ENCODE assay signal across 9 mouse cellular contexts in genomic region chr15:82967947-82968346, GRCm38 (mm10). TPM values are rescaled to one million over a fixed set of nuclear protein-coding genes. Genes with fewer than 3 reads are reported as not detected.
DNase-seq lines count a peak whose midpoint lies in the region; ATAC-seq and TF ChIP-seq lines count a peak whose summit lies in the region.
"Had no signal": no experiment of that assay in that cellular context is flagged by ENCODE, and none has a peak within 500 bp of the region (broad histone marks: within the 10 kb centered on the region; RNA-seq: fewer than 3 reads in every experiment).

No protein-coding gene starts in this region.

- H3K36me3 ChIP-seq in heart, postnatal 0 days (replicated peaks; ENCODE audit: control insufficient read depth, insufficient read depth, low read length), result no peaks in the 10 kb centered on the region
- no peaks in the 10 kb centered on the region for H3K36me3 ChIP-seq in embryonic facial prominence, embryonic 10.5 days (replicated peaks)
- H3K36me3 ChIP-seq in hindbrain, embryonic 12.5 days, result no peaks in the 10 kb centered on the region
- no peaks in the 10 kb centered on the region for H3K36me3 ChIP-seq in midbrain, embryonic 14.5 days (ENCODE audit: control insufficient read depth, insufficient read depth, low read length)

- H3K4me1 ChIP-seq in heart, postnatal 0 days (ENCODE audit: control insufficient read depth, insufficient read depth), result peaks cover 10% of the 10 kb centered on the region
- H3K4me1 ChIP-seq in embryonic facial prominence, embryonic 10.5 days, result peaks cover 39% of the 10 kb centered on the region
- H3K4me1 ChIP-seq in hindbrain, embryonic 12.5 days, result peaks cover 39% of the 10 kb centered on the region
- peaks cover 26% of the 10 kb centered on the region for H3K4me1 ChIP-seq in midbrain, embryonic 14.5 days (ENCODE audit: control insufficient read depth, insufficient read depth, low read length)

- H3K9me3 ChIP-seq in heart, postnatal 0 days (replicated peaks; ENCODE audit: control insufficient read depth, low read length), result no peaks in the 10 kb centered on the region
- no peaks in the 10 kb centered on the region for H3K9me3 ChIP-seq in embryonic facial prominence, embryonic 10.5 days
- no peaks in the 10 kb centered on the region for H3K9me3 ChIP-seq in hindbrain, embryonic 12.5 days (replicated peaks)
- H3K9me3 ChIP-seq in midbrain, embryonic 14.5 days (ENCODE audit: control insufficient read depth, low read length), result no peaks in the 10 kb centered on the region

- TF ChIP-seq EP300 in heart, postnatal 0 days (IDR thresholded peaks at IDR 0.05; ENCODE audit: low read depth), result no peak

- TF ChIP-seq CTCF in heart, postnatal 0 days (IDR thresholded peaks at IDR 0.05; ENCODE audit: low read depth), result no peak

- 57% methylated on average over 6 of the region's 6 CpGs for WGBS in heart, postnatal 0 days
- WGBS in embryonic facial prominence, embryonic 10.5 days, result 27% methylated on average over 6 of the region's 6 CpGs
- WGBS in hindbrain, embryonic 12.5 days, result 26% methylated on average over 6 of the region's 6 CpGs
- WGBS in midbrain, embryonic 14.5 days, result 27% methylated on average over 6 of the region's 6 CpGs

- H3K4me2 ChIP-seq in heart, postnatal 0 days (ENCODE audit: low read depth, low read length), result peak overlapping the region; percentile 31; the same call in 1 of the 2 replicates
- H3K4me2 ChIP-seq in hindbrain, embryonic 12.5 days (replicated peaks), result peak overlapping the region; percentile 45
- H3K4me2 ChIP-seq in midbrain, embryonic 14.5 days (ENCODE audit: low read length), result peak overlapping the region; percentile 46

- H3K9ac ChIP-seq in heart, postnatal 0 days (replicated peaks; ENCODE audit: low read depth, low read length), result 0 out of 2 replicates have a peak overlapping the region, but pooled peaks have one; percentile 28
- H3K9ac ChIP-seq in hindbrain, embryonic 12.5 days, result peak overlapping the region; percentile 42; the same call in 1 of the 2 replicates
- H3K9ac ChIP-seq in midbrain, embryonic 14.5 days (replicated peaks; ENCODE audit: low read length), result peak overlapping the region; percentile 45

- ATAC-seq in heart, postnatal 0 days (ENCODE audit: insufficient read depth, low read depth), result no peak
- 0 out of 2 replicates have a peak, but pooled peaks have one; percentile 5 for ATAC-seq in hindbrain, embryonic 12.5 days (ENCODE audit: low FRiP score)
- ATAC-seq in midbrain, embryonic 14.5 days (ENCODE audit: low FRiP score, low TSS enrichment), result no peak

- no peak for DNase-seq in heart, postnatal 0 days (ENCODE audit: low spot score)
- DNase-seq in heart, postnatal 4 days, result no peak
- no peak for DNase-seq in embryonic facial prominence, embryonic 10.5 days (ENCODE audit: low spot score)
- no peak for DNase-seq in midbrain, embryonic 14.5 days
- DNase-seq in embryo, embryonic 10 days (ENCODE audit: low spot score), result no peak
- no peak for DNase-seq in adrenal gland, postnatal 14 days
- no peak for DNase-seq in lung, postnatal 10 days
- DNase-seq: kidney, postnatal 10 days had no signal

- H3K4me3 ChIP-seq in heart, postnatal 0 days (ENCODE audit: low read depth, low read length), result no peak overlapping the region
- peak overlapping the region; percentile 52 for H3K4me3 ChIP-seq in embryonic facial prominence, embryonic 10.5 days
- no peak overlapping the region; the same call in 1 of the 2 replicates for H3K4me3 ChIP-seq in hindbrain, embryonic 12.5 days
- no peak overlapping the region for H3K4me3 ChIP-seq in midbrain, embryonic 14.5 days (replicated peaks; ENCODE audit: low read depth, low read length)

- peaks cover 7% of the 10 kb centered on the region for H3K27me3 ChIP-seq in heart, postnatal 0 days (ENCODE audit: control insufficient read depth, insufficient read depth, low read length)
- peaks cover 70% of the 10 kb centered on the region for H3K27me3 ChIP-seq in embryonic facial prominence, embryonic 10.5 days (replicated peaks; ENCODE audit: low read depth, poor library complexity, severe bottlenecking)
- peaks cover 71% of the 10 kb centered on the region for H3K27me3 ChIP-seq in hindbrain, embryonic 12.5 days
- H3K27me3 ChIP-seq in midbrain, embryonic 14.5 days (ENCODE audit: control insufficient read depth, insufficient read depth, low read length), result no peaks in the 10 kb centered on the region

- no peak overlapping the region for H3K27ac ChIP-seq in heart, postnatal 0 days (ENCODE audit: low read depth)
- peak overlapping the region; percentile 83 for H3K27ac ChIP-seq in embryonic facial prominence, embryonic 10.5 days (replicated peaks)
- H3K27ac ChIP-seq in hindbrain, embryonic 12.5 days, result peak overlapping the region; percentile 76
- peak overlapping the region; percentile 75 for H3K27ac ChIP-seq in midbrain, embryonic 14.5 days (replicated peaks; ENCODE audit: low read depth, low read length)

RNA-seq across cellular contexts. Expression of gene Tcf20, which starts 19.7 kb away (rescaled TPM):
- 36.7 and 43.6 TPM in 2 replicates for total RNA-seq in heart, postnatal 0 days (2014; rRNA removed; ENCODE audit: low replicate concordance)
- polyA plus RNA-seq in heart, postnatal 0 days (2015; fragmentation: Nextera tagmentation; extraction: Ambion mirVana), result 3.0 TPM in 2 replicates
- total RNA-seq in heart, postnatal 4 days (2021), result 10 to 100 TPM; 71.1 to 78.7 TPM
- polyA plus RNA-seq in embryonic facial prominence, embryonic 10.5 days (2016; fragmentation: Nextera tagmentation; extraction: Ambion mirVana), result 8.4 and 8.5 TPM in 2 replicates
- polyA plus RNA-seq in hindbrain, embryonic 12.5 days (2016; fragmentation: Nextera tagmentation; extraction: Ambion mirVana), result 12.4 and 14.0 TPM in 2 replicates
- polyA plus RNA-seq in midbrain, embryonic 14.5 days (2014; fragmentation: Nextera tagmentation; extraction: Ambion mirVana), result 17.8 and 18.0 TPM in 2 replicates
- 75.9 and 85.4 TPM in 2 replicates for total RNA-seq in adrenal gland, postnatal 14 days (2021)
